Mouse (Mus musculus) thymus, adult 18-20 months (tissue): Measurements from ENCODE around the gene Ptprm.

Experiments
- DNase-seq, 2 experiments: peaks; one replicate each; pipeline ENCODE4 v3.0.0; 2022; ENCODE audit warnings: mixed read lengths in 2 of 2

The Ptprm gene

DNA sequence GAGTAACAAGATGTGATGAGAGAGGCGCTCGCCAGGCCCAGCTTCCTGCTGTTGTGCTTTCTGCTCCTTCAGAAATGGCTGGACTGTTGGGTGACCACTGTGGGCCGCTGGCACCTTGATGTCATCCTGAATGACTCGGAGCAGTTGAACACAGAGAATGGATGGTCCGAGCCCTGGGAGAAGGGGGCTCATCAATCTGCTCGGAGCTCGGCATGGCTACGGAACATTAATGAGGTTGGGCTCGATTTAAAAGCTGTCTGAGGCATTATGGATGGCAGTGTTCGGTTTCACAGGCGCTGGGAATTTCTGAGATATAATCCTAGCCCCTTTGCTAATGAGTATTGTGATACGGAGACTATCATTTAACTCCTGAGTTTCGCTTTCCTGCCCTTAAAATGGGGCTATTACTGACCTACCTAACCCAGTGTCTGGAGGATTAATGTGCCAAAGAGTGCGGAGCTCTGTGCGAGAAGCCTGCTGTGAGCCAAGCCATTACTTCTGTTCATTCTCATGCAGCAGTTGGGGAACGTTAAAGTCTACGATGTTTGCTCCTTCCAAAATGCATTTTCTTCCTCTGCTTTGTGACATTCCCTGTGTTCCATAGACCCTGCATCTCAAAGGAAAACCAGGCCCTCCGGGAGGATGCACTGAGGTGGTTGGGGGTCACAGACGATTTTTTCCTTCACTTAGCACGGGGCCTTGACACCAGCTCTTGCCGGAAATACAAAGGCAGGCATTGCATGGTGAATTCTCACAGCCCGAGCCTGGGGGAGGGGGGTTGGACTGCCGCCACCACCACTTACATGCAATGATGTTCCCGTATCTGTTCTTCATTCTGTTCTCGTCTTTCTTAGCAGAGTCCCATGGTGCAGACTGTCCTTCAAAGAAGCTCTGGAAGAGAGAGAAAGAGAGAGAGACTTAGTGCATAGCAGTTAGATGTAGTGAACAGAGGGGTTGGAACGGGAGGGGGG lies 592.6 kb downstream of the Ptprm start:
- DNase-seq, result no peak

DNA sequence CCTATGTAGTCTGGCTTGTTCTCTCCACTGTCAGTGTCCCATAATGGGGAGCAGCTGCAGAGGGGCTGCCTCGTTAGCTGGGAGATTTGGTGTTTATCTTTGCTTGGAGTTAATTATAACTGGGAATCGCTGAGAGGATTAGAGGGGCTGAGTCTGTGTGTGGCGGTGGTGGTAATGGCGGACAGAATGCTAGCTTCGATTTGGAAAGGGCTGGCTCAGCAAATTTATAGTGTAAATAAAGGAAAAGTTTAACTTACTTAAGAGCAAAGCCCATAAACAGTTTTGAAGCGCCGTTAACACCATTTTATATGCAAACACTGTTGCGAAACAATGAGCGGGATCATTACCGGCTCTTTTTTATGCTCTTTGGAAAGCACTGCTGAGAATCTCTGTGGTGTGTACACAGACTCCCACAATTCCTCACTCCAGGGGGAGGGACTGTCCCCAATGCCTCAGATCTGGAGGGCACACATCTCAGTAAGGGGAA lies 597.2 kb downstream of the Ptprm start:
- DNase-seq, result no peak

DNA sequence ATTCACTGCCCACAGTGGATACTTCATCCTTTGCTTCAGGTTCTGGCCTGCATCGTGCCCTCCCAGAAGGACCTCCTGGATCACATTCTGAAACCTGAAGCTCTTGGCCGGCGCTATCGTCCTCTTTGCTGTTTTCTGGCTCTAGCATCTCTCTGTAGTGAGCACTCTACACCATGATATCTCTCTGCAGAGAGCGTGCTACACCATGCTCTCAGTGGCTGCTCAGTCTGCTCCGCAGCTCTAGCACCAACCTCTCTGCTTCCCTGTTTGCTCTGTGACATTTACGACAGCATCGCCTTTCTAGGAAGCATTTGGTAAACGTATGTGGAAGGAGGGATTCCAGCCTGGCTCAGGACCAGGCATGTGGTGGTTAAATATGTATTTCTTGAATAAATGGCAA lies 597.8 kb downstream of the Ptprm start:
- no peak for DNase-seq

DNA sequence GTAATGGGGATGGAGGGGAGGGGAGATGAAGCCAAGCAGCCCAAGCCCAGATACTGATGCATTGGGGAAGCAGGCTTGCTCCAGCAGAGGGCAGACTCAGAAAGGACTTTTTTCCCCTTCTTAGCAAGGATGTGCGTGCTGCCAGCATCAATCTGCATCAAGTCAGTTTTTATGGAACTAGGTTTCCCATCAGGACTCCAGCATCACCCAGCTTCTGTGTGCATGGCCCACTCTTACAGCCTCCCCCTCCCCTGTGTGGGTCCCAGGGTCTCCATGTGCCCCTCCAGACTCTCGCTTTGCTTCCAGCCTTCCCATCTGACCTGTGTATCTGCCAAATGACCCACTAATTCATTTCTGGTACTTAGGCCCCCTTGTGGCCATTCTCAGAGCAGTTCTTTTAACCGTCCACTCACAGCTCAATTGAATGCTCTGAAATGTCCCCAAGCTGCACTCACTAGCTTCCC lies 599.0 kb downstream of the Ptprm start:
- DNase-seq, result no peak

DNA sequence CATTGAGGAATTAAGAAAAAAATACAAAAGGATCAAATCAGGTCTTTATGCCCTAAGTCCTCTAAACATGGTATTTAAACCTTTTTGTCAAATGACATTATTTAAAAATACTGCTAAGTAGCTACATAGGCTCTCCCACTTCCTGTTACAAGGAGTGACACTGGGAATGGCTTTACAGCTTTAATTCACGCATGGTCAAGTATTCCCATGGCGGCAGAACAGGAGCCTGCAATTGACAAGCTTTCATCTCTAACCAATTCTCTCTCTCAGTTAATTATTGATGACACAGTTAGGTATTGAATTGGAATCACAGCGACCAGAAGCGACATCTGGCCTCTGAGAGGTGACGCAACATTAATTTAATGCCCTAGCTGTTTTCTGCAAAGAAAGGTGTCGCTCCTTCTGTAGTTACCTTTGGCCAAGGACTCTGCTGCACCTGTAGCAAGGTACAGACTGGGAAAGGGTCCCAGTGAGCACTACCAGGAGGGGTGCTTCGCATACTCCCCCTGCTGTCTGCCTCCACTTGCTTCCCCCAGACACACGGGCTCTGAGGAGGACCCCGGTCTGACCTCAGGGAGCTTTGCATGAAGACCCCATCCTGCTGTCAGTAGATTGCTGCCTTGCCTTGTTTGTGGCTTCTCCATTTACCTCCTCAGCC lies 599.9 kb downstream of the Ptprm start:
- DNase-seq, result no peak

DNA sequence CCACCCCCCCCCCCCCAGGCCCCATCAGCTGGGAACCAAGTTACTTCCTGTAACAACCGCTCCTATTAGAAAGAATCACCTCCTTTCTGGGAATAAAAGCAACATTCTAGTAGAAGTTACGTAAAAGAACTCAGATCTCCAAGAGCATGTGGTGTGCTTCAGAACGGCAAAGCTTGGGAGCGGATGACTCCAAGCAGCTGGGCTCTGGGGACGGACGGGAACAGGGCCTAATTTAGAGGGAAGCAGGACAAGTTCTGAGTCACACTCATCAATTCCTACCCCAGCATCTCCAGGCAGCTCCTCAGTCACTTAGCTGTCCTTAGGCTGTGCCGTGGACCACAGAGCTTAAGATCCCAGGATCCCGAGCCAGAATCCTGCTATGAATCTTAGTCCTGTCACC lies 602.5 kb downstream of the Ptprm start:
- no peak for DNase-seq

DNA sequence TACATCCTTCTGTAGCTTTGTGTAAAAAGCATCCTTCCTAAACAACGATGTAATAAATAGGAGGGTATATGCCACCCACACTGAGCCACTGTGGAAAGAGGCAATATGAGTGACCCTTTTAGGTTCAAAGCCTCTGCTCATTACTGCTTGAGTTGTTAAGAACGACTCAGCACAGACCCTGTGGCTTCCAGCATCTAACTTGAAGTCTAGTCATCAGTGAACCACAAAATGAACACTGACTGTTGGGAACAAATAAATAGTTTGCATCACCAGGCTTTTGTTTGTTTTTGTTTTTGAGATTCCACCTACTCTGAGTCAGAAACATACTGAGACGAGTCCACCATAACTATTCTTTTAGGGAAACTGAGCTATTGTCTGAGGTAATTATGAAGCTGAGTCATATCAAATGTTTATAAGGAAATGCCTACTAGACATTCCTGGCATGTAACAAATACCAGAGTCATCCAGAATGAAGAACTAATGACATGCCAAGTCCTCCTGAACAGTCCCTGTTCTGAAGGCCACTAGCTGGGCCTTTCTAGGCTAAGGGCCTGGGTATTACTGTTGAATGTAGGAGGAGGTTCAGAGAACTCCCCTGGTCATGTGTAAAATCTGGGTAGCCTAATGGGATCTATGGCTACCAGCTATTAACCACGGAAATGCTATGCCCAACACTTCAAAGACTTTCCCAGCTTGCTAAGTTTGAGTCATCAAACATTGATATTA lies 603.6 kb downstream of the Ptprm start:
- no peak for DNase-seq

DNA sequence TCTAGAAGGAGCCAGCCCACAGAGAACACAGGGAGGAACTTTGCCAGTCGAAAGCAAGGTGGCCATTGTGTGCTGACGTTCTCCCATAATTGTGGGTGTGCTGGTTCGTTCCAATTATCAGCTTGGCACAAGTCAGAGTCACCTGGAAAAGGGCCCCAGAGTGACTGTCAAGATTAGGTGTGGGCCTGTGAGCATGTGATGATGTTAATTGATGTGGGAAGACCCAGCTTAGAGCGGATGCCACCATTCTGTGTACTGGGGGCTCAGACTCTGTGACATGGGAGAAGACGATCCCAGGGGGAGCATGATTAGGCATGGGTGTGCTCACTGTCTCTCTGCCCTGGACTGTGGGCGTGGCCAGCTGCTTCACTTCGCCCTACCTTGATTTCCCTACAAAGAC lies 604.3 kb downstream of the Ptprm start:
- no peak for DNase-seq

DNA sequence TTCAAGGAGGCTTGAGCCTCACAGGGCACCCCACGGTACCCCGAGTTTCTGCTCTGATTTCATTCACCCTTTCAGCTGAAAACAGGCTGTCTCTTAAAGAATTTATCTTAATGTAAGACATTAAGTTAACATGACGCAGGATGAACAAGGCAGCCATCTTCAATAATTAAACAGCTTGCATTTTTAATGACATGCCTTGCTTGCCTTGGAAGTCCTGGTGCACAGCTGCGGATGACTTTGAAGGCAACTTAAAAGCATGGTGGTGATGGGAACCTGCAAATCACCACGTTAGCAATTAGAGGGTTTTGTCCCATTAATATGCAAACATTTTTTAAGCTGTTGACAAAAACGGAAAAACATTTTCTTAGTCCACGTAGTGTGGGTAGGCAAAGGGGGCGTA lies 607.8 kb downstream of the Ptprm start:
- DNase-seq, result no peak

DNA sequence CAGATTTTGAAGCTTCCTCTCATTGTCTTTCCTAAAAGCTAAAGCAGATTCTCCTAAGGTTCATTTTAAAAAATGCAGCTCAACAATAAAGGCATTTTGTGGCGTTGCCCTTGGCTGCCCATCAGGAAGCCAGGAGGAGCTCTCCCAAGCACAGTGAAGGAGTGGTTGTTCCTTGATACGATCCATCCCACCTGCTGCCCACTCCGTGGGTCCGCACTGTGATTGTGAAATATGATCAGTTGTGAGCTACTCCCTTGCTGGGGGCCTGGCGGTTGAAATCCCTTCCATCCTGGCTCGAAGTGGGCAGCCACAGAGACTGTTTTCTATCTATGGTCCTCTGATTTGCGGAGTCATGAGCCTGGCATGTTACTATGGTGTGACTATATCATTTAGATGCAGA lies 610.9 kb downstream of the Ptprm start:
- no peak for DNase-seq

DNA sequence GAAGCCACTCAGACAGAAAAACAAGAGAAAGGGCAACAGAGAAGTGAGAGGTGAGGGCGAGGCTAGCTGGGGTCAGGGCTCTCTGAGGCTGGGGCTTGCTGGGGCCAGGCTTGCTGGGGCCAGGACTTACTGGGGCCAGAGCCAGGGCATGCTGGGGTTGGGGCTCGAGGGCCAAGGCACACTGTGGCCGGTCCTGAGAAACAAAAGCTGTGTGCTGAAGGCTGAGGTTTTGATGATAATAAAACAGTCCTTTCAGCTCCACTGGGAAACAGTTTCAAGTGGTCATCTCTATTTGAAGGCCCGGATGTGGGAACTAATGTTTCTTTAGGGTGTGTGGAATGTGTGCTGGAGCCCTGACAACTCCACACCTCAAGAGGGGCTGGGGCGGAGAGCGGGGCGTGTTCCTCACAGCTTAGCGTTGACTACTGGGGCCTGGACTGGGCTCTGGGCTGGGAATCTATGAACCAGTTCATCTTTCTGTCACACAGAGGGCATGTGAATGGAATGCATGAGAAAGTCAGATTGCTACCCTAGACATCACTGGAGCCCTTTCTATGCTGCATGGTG lies 615.4 kb downstream of the Ptprm start:
- no peak for DNase-seq

DNA sequence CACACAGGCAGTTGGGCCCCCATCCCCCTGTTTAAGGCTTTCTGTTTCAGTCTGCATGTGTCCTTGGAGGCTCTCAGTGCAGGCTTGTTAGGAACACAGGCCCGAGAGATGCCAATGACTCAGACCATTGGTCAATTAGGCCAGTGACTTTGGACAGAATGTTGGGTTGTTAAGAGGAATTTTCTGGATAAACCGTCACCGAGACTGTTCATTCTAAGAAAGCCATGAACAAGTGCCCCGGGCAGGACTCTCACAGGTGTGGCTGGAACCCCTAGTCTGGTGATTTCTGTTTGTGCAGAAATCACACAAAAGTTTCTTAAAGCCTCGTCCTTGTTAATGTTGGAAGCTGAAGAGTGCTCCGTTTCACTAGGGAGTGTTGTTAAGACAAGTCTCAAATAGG lies 615.9 kb downstream of the Ptprm start:
- DNase-seq, result no peak

DNA sequence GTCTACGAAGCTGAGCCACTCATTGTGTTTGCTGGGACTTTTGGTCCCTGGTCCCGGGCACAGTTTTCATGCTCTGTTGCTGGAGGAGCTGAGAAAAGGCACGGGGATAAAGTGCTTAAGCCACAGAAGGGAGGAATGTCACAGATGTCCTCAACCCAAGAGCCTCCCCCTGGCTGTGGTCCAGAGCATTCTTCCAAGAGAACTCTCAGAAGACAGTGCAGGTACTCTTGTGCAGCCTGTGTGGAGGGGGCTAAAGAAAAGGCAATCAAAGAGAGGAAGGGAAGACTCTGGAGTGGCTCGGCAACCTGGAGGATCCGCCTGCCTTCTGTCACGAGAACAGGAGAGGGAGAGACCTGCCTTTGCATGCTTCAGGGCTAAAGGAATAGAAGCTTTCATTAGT lies 617.8 kb downstream of the Ptprm start:
- no peak for DNase-seq

DNA sequence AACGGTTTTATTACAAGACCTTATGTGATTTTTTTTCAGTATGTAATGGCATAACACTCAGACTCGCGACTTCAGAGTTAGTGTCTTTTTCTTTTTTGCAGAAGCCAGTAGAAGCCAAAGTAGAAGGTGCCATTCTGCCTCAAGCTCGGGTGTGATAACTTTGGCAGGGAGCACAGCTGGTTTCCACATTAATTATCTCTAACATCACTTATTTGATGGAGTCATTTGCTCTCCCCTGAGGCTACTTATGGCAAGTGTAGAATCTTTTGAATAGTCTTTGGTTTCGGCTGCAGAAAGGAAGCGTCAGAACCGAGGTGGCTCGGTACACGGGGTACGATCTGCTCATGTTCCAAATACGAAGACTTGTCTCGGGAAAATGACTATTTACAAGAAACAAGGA lies 620.7 kb downstream of the Ptprm start:
- no peak for DNase-seq

DNA sequence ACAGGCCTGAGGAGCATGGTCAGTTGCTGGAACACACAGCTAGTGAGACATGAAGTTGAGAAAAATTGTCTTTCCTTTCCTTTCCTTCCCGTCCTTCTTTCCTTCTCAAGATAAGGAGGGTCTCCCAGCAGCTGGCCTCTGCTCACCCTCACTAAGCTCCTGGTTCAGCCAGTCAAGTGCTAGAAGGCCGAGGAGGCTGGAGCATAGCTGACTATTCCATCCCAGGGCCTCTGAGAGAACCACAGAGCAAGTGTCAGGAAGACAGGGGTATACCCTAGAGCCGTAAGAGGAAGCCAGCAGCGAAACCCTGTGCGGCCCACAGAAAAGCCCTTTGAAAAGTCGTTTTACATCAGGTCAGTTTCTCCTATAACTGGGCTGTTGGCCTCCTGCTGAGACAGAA lies 624.3 kb downstream of the Ptprm start:
- no peak for DNase-seq

DNA sequence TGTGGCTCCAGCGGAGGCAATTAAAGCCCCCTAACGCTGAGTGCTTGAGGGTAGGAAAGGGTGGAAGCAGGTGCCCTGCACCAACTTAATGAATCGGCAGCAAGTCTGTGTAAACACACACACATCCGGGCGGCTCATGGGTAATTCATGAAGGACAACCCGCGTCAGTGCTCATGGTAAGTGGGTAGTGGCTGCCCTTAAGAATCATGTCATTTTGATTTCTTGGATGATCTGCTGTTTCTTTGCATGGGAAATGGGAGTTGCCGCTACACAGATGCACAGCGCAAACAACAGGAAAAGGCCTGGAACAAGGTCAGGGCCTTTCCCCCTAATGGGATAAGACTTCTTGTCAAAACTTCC lies 633.3 kb downstream of the Ptprm start:
- DNase-seq, result no peak

DNA sequence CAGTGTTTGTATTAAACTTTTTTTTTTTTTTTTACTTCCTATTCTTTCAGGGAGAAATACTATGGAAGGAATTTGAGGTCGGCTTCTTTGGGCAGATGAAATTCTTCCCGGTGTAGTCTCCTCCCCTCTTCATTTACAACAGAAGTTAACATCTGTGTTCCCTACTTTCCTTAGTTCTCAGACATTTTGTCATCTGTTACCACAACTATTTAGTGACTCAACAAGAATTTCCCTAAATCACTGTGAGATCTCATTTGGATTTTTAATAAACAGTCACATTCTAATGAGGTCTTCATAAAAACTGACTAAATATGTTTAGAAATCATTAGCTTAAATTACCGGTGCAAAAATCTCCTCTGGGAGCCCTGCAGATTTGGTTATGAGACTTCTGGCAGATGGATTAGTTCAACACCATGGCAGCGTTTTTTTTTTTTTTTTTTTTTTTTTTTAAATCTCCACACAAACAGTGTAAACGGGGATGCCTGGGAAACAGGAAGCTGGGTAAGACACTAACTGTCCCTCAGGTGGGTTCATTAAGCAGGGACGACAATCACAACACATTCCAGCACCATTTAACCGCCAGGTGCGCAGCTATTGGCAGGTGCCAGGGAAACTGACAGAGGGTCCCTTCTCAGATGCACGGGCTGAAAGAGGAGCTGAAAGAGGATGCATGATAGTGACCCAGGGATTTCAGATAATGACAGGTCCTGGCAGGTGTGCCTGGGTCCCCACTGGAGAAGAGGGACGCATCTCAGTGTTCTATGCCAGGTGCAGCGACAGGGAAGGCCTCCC lies 633.9 kb downstream of the Ptprm start:
- DNase-seq, result no peak

DNA sequence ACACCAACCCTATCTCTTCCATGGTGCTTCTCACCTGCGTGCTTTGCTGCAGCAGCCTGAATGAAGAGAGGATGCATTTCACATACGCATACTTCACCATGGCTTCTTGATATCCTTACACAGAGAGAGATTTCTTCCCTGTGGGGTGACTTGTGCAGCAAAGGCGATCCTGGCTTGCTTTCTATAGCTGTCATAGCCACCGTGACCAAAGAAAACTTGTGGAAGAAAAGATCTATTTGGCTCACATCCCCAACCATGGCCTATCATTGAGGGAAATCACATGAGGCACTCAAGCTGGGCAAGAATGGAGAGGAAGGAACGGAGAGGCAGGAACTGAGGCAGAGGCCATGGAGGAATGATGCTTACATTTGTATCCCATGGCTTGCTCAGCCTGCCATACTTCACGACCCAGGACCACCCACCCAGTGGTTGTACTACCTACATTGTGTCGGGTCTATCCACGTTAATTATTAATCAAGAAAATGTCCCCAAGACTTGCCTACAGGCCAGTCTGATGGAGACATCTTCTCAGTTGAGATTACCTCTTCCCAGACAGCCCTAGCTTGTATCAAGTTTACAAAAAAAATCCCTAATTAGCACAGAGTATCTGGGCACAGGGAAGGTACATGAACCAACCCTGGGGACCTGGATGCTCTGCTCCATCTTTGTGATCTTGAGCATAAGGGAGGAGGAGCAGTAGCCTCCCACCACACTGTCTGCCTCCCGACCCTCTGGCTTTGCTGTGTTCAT lies 641.6 kb downstream of the Ptprm start:
- no peak for DNase-seq

DNA sequence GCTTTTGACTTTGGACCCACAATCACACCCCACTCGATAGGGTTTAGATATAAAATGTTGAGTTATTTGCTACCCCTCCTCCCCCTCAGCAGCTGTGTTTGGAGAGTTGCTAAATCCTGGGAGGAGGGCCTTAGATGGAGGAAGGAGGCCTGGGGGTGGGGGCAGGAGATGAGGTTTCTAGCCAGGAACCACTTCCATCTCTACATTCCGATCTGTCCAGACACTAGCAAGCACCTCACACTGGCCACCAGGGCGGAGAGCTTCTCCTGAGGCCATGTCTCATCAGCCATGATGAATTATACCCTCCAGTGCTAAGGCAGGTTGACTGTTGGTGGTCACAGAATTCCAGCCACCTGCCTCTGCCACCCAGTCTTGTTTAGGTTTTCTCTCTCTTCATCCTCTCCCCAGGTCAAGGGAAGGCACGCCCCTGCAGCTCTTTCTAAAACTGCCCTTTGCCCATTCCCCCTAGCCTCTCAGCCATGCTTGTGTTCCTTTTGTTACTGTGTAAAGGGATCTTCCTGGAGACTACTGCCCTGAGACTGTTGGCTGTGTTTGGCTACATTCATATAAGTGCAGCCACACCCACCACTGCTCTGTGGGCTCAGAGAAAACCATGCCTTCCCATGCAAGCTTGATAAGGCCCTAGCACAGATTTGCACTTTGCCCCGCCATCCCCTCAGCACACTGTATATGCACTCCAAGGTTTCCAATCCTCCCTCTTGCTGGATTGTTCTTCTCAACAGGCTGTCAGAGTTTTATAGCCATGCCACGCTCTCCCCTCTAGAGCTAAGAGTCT lies 642.8 kb downstream of the Ptprm start:
- DNase-seq, result no peak

DNA sequence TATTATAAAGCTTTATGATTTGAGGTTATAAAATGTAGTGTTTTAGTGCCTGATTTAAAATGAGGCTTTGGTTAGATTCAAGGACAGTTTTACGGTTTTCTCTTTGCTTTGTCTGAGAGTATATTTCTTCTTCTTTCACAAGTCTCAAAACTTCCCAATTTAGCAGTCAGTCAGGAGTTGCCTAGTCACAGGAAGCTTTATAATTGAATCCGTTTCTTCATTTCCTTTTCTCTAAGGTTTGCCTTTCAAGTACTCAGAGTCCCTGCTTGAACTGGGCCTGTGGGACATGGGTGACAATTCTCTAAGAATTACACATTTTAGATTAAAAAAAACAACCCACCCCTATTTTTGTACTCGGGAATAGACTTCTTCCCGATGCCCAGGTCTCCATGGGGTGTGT lies 643.7 kb downstream of the Ptprm start:
- no peak for DNase-seq

DNA sequence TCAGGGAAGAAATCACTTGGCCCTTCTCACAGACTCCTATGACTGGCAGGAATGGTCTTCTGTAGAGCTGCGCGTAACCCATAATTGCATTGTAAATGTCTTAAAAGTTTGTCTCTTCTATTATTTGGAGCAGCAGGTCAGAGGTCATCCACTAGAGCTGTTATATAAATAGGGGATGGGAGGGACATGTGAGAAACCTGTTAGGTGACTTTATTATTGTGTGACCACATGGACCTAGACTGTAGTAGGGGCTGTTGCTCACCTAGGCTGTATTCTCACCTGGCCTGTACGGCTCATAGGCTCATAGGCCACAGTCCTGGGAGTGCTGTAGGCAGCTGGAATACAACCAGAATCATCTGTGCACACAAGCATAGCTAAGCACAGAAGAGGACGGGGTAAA lies 645.5 kb downstream of the Ptprm start:
- DNase-seq, result no peak
